Mouse (Mus musculus): ENCODE measurements around the gene Bmpr2. TPM values are rescaled to one million over a fixed set of nuclear protein-coding genes. Genes with fewer than 3 reads are reported as not detected.

The Bmpr2 gene
- 3.7 TPM for polyA plus RNA-seq (2012; fragmentation: generic; extraction: Trizol)
- long read RNA-seq, experiment 1, partial matches to known transcripts: 2 of 5 reads
- long read RNA-seq, experiment 1, other reads (novel, unspliced or antisense): 3 of 5 reads
- long read RNA-seq, experiment 2, full-length matches to known transcripts: 3 of 6 reads
- long read RNA-seq, experiment 2, partial matches to known transcripts: 1 of 6 reads
- long read RNA-seq, experiment 2, other reads (novel, unspliced or antisense): 2 of 6 reads

GRCm38 (mm10) chr1:59763164-59763768, at the start of gene Bmpr2:
TSS of gene Bmpr2 (plus strand) at chr1:59763400.
- peak within 1 kb of the TSS; percentile 71 for H3K4me3 ChIP-seq (ENCODE audit: insufficient read depth, poor library complexity, severe bottlenecking)
- no peaks in the 10 kb centered on the region for H3K27me3 ChIP-seq (ENCODE audit: control insufficient read depth, insufficient read depth, insufficient read length)
- peak; percentile 3 for TF ChIP-seq CTCF (IDR thresholded peaks at IDR 0.05; ENCODE audit: control insufficient read depth, insufficient read depth, insufficient read length)
- TF ChIP-seq CEBPB (IDR thresholded peaks at IDR 0.05; ENCODE audit: low read depth): no peak
- no peak for TF ChIP-seq MAX (IDR thresholded peaks at IDR 0.05)
- TF ChIP-seq FOSL1 (IDR thresholded peaks at IDR 0.05; ENCODE audit: insufficient read depth, low read length, poor library complexity, severe bottlenecking): no peak
- no peak for TF ChIP-seq MYOD1 (IDR thresholded peaks at IDR 0.05; ENCODE audit: control insufficient read depth, insufficient read length, low read depth)
- TF ChIP-seq MYOG (IDR thresholded peaks at IDR 0.05; ENCODE audit: control insufficient read depth, extremely low read depth, insufficient read length): no peak
- H3K79me3 ChIP-seq (ENCODE audit: low read depth): peaks cover 42% of the 10 kb centered on the region
- no peaks in the 10 kb centered on the region for H3K36me3 ChIP-seq (ENCODE audit: control insufficient read depth, insufficient read depth)
- peaks cover 48% of the 10 kb centered on the region for H3K79me2 ChIP-seq (ENCODE audit: control insufficient read depth, insufficient read depth)
- peak within 1 kb of the TSS; percentile 98 for H3ac ChIP-seq (ENCODE audit: control insufficient read depth, insufficient read length, low read depth)

GRCm38 (mm10) chr1:59719900-59720299, 43.3 kb upstream of the Bmpr2 start:
- H3K79me3 ChIP-seq (ENCODE audit: low read depth): peaks cover 3% of the 10 kb centered on the region
- peaks cover 69% of the 10 kb centered on the region for H3K36me3 ChIP-seq (ENCODE audit: control insufficient read depth, insufficient read depth)
- H3K27me3 ChIP-seq (ENCODE audit: control insufficient read depth, insufficient read depth, insufficient read length): no peaks in the 10 kb centered on the region
- H3ac ChIP-seq (ENCODE audit: control insufficient read depth, insufficient read length, low read depth): no peak overlapping the region
- H3K79me2 ChIP-seq (ENCODE audit: control insufficient read depth, insufficient read depth): peaks cover 27% of the 10 kb centered on the region
- no peak for TF ChIP-seq CEBPB (IDR thresholded peaks at IDR 0.05; ENCODE audit: low read depth)
- H3K4me3 ChIP-seq (ENCODE audit: insufficient read depth, poor library complexity, severe bottlenecking): no peak overlapping the region

- TF ChIP-seq MAX (IDR thresholded peaks at IDR 0.05): no peak
- no peak for TF ChIP-seq FOSL1 (IDR thresholded peaks at IDR 0.05; ENCODE audit: insufficient read depth, low read length, poor library complexity, severe bottlenecking)
- TF ChIP-seq MYOD1 (IDR thresholded peaks at IDR 0.05; ENCODE audit: control insufficient read depth, insufficient read length, low read depth): no peak
- TF ChIP-seq MYOG (IDR thresholded peaks at IDR 0.05; ENCODE audit: control insufficient read depth, extremely low read depth, insufficient read length): no peak
- no peak for TF ChIP-seq CEBPB (IDR thresholded peaks at IDR 0.05; ENCODE audit: low read depth)
- Histone ChIP-seq H3K79me2 (ENCODE audit: control insufficient read depth, insufficient read depth) (no peaks in the 10 kb centered on the region), H3K36me3 (ENCODE audit: control insufficient read depth, insufficient read depth) (peaks cover 16% of the 10 kb centered on the region), H3ac (ENCODE audit: control insufficient read depth, insufficient read length, low read depth) (no peak overlapping the region), H3K27me3 (ENCODE audit: control insufficient read depth, insufficient read depth, insufficient read length) (no peaks in the 10 kb centered on the region), H3K4me3 (ENCODE audit: insufficient read depth, poor library complexity, severe bottlenecking) (no peak overlapping the region), H3K79me3 (ENCODE audit: low read depth) (no peaks in the 10 kb centered on the region)
Observed at GRCm38 (mm10) chr1:59725661-59726060, 37.5 kb upstream of the Bmpr2 start.

GRCm38 (mm10) chr1:59730106-59730505, 33.1 kb upstream of the Bmpr2 start:
- H3K36me3 ChIP-seq (ENCODE audit: control insufficient read depth, insufficient read depth): no peaks in the 10 kb centered on the region
- no peak overlapping the region for H3K4me3 ChIP-seq (ENCODE audit: insufficient read depth, poor library complexity, severe bottlenecking)
- no peak for TF ChIP-seq MYOG (IDR thresholded peaks at IDR 0.05; ENCODE audit: control insufficient read depth, extremely low read depth, insufficient read length)
- no peak for TF ChIP-seq CTCF (IDR thresholded peaks at IDR 0.05; ENCODE audit: control insufficient read depth, insufficient read depth, insufficient read length)
- no peak for TF ChIP-seq MYOD1 (IDR thresholded peaks at IDR 0.05; ENCODE audit: control insufficient read depth, insufficient read length, low read depth)
- no peak for TF ChIP-seq USF1 (IDR thresholded peaks at IDR 0.05; ENCODE audit: low read depth)
- no peak for TF ChIP-seq FOSL1 (IDR thresholded peaks at IDR 0.05; ENCODE audit: insufficient read depth, low read length, poor library complexity, severe bottlenecking)
- TF ChIP-seq MAX (IDR thresholded peaks at IDR 0.05): no peak
- TF ChIP-seq CEBPB (IDR thresholded peaks at IDR 0.05; ENCODE audit: low read depth): no peak
- H3K79me2 ChIP-seq (ENCODE audit: control insufficient read depth, insufficient read depth): no peaks in the 10 kb centered on the region
- no peaks in the 10 kb centered on the region for H3K79me3 ChIP-seq (ENCODE audit: low read depth)
- no peaks in the 10 kb centered on the region for H3K27me3 ChIP-seq (ENCODE audit: control insufficient read depth, insufficient read depth, insufficient read length)
- no peak overlapping the region for H3ac ChIP-seq (ENCODE audit: control insufficient read depth, insufficient read length, low read depth)

- TF ChIP-seq FOSL1 (IDR thresholded peaks at IDR 0.05; ENCODE audit: insufficient read depth, low read length, poor library complexity, severe bottlenecking) (no peak), USF1 (IDR thresholded peaks at IDR 0.05; ENCODE audit: low read depth) (no peak), CEBPB (IDR thresholded peaks at IDR 0.05; ENCODE audit: low read depth) (no peak), MYOD1 (IDR thresholded peaks at IDR 0.05; ENCODE audit: control insufficient read depth, insufficient read length, low read depth) (no peak), CTCF (IDR thresholded peaks at IDR 0.05; ENCODE audit: control insufficient read depth, insufficient read depth, insufficient read length) (no peak), MYOG (IDR thresholded peaks at IDR 0.05; ENCODE audit: control insufficient read depth, extremely low read depth, insufficient read length) (no peak), MAX (IDR thresholded peaks at IDR 0.05) (no peak)
- Histone ChIP-seq H3K27me3 (ENCODE audit: control insufficient read depth, insufficient read depth, insufficient read length) (no peaks in the 10 kb centered on the region), H3K79me2 (ENCODE audit: control insufficient read depth, insufficient read depth) (no peaks in the 10 kb centered on the region), H3K79me3 (ENCODE audit: low read depth) (no peaks in the 10 kb centered on the region), H3K4me3 (ENCODE audit: insufficient read depth, poor library complexity, severe bottlenecking) (no peak overlapping the region), H3K36me3 (ENCODE audit: control insufficient read depth, insufficient read depth) (no peaks in the 10 kb centered on the region), H3ac (ENCODE audit: control insufficient read depth, insufficient read length, low read depth) (no peak overlapping the region)
Observed at GRCm38 (mm10) chr1:59730737-59731136, 32.5 kb upstream of the Bmpr2 start.

- H3K79me3 ChIP-seq (ENCODE audit: low read depth): no peaks in the 10 kb centered on the region
- TF ChIP-seq CEBPB (IDR thresholded peaks at IDR 0.05; ENCODE audit: low read depth) (no peak), MAX (IDR thresholded peaks at IDR 0.05) (no peak), USF1 (IDR thresholded peaks at IDR 0.05; ENCODE audit: low read depth) (no peak), MYOD1 (IDR thresholded peaks at IDR 0.05; ENCODE audit: control insufficient read depth, insufficient read length, low read depth) (no peak), FOSL1 (IDR thresholded peaks at IDR 0.05; ENCODE audit: insufficient read depth, low read length, poor library complexity, severe bottlenecking) (no peak), MYOG (IDR thresholded peaks at IDR 0.05; ENCODE audit: control insufficient read depth, extremely low read depth, insufficient read length) (no peak), CTCF (IDR thresholded peaks at IDR 0.05; ENCODE audit: control insufficient read depth, insufficient read depth, insufficient read length) (no peak)
- H3ac ChIP-seq (ENCODE audit: control insufficient read depth, insufficient read length, low read depth): no peak overlapping the region
- no peak overlapping the region for H3K4me3 ChIP-seq (ENCODE audit: insufficient read depth, poor library complexity, severe bottlenecking)
- no peaks in the 10 kb centered on the region for H3K36me3 ChIP-seq (ENCODE audit: control insufficient read depth, insufficient read depth)
- H3K79me2 ChIP-seq (ENCODE audit: control insufficient read depth, insufficient read depth): no peaks in the 10 kb centered on the region
- no peaks in the 10 kb centered on the region for H3K27me3 ChIP-seq (ENCODE audit: control insufficient read depth, insufficient read depth, insufficient read length)
Observed at GRCm38 (mm10) chr1:59734076-59734475, 29.1 kb upstream of the Bmpr2 start.
